8 mouse cellular contexts compared by ENCODE assay signal in the genomic region with DNA sequence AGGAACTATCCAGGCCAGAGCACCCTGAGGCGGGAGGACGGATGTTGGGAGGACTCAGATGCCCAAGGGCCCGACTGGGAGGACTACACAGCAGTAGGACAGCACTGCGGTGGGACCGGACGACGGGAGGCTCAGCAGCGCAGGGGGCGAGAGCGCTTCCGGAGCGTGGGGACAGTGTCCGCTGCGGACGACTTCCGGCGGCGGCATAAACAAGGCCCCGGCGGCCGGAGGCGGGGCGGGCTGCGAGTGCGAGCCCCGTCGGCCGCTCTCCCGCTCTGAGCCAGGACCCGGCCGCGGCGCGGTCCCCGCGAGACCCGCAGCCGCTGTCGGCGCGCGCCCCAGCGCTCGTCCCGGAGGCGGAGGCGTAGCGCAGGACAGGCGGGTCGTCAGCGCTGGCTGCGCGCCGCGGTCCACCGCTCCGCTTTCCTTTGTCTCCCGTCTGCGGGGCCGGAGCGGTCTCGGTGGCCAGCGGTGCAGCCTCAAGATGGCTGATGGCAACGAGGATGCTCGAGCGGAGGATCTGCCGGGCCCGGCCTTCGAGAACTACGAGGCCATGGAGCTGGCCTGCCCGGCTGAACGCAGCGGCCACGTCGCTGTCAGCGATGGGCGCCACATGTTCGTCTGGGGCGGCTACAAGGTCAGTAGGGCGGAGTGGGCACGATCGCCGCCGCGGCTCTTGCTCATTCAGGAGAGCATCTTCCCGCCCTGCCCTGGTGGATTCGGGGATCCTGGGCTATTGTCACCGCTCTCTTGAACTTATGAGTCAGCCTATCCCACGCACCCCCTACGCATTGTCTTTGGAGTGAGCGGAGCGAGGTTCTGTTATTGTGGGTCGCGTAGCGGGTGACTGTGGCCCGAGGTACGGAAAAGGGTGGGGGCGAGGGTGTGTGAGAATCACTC. TPM values are rescaled to one million over a fixed set of nuclear protein-coding genes. Genes with fewer than 3 reads are reported as not detected.
DNase-seq lines count a peak whose midpoint lies in the region; ATAC-seq and TF ChIP-seq lines count a peak whose summit lies in the region.

A gene (plus strand): TSS at position 171 of the 900 bp plus-strand sequence.

- H3K4me3 ChIP-seq in cortical plate, adult 2 months (ENCODE audit: insufficient read depth, low read length): peak within 1 kb of the TSS; percentile 90

- peaks cover 5% of the 10 kb centered on the region for H3K4me1 ChIP-seq in cortical plate, adult 2 months (ENCODE audit: control insufficient read depth, insufficient read depth, low read length)

- TF ChIP-seq POLR2A in cortical plate, adult 2 months (IDR thresholded peaks at IDR 0.05; ENCODE audit: extremely low read depth, insufficient read depth, low read length): peak; percentile 84; the same call in 1 of the 2 replicates

- H3K27ac ChIP-seq in cortical plate, adult 2 months (ENCODE audit: insufficient read depth, low read length): peak within 1 kb of the TSS; percentile 80

- no peak for TF ChIP-seq CTCF in cortical plate, adult 2 months (IDR thresholded peaks at IDR 0.05; ENCODE audit: extremely low read depth, insufficient read depth, low read length)

- DNase-seq in gastrocnemius, postnatal 10 days: peak; percentile 88
- DNase-seq in induced T-regulatory cell, adult 2 months (ENCODE audit: low read depth): peak; percentile 79
- peak; percentile 76 to 91 for DNase-seq in left cerebral cortex, adult 9 months (ENCODE audit: low spot score in 2 of 2)
- DNase-seq in right cerebral cortex, postnatal 14 days: peak; percentile 90
- DNase-seq in urinary bladder, postnatal 36 days (ENCODE audit: low spot score in 2 of 2): peak; percentile 74 to 85

- peak; percentile 60 for ATAC-seq in activated CD4-positive, CD25-positive, alpha-beta regulatory T cell, adult 4 months
- peak; percentile 68 for ATAC-seq in megakaryocyte progenitor cell, adult 5-6 weeks (replicated peaks; ENCODE audit: poor library complexity)

RNA-seq across cellular contexts. Expression of the gene that starts here (rescaled TPM):
- polyA plus RNA-seq in activated CD4-positive, CD25-positive, alpha-beta regulatory T cell, adult 4 months (2017; shearing (Covaris generic)): 10 to 100 TPM; 11.8 to 19.7 TPM
- 122 and 123 TPM in 2 replicates for polyA plus RNA-seq in cortical plate, adult 2 months (2012; rRNA removed)
- 10 to 100 TPM; 76.3 to 87.7 TPM for total RNA-seq in gastrocnemius, postnatal 10 days (2021)
- total RNA-seq in megakaryocyte progenitor cell, adult 5-6 weeks (2015): 61.9 and 66.9 TPM in 2 replicates
- 55.0 and 64.9 TPM in 2 replicates for total RNA-seq in megakaryocyte progenitor cell, adult 5-6 weeks (2017)

Comparison
In these comparisons a context has a peak if more than half of its experiments do, and no peak if none do; other contexts are left out.
1. Peak in every context shown above with its lines: DNase-seq, ATAC-seq, H3K4me3 ChIP-seq and H3K27ac ChIP-seq.